Mouse (Mus musculus) intestine, embryonic 16.5 days (tissue): ENCODE data around the gene Serpine2. TPM values are rescaled to one million over a fixed set of nuclear protein-coding genes. Genes with fewer than 3 reads are reported as not detected.

Experiments
- ATAC-seq: fragments of 200-750 bp; cut with Nextera tagmentation; 2 replicates; pipeline ENCODE4 v1.8.0; 2017; ENCODE audit warnings: moderate TSS enrichment, moderate library complexity
- H3K27ac ChIP-seq: fragments of 300-500 bp; sonication (generic); 2 replicates; pipeline ENCODE4 v1.5.1; 2014; ENCODE audit warnings: mild to moderate bottlenecking, low read length
- H3K27me3 ChIP-seq: fragments of 300-500 bp; sonication (generic); replicated peaks from 2 replicates; pipeline ENCODE4 v1.6.1; 2014; ENCODE audit warnings: low read length, control low read depth, mixed read lengths; ENCODE audit not compliant: control insufficient read depth, insufficient read depth
- H3K36me3 ChIP-seq: fragments of 300-500 bp; sonication (generic); 2 replicates; pipeline ENCODE4 v1.6.1; 2014; ENCODE audit warnings: low read length, control low read depth; ENCODE audit not compliant: control insufficient read depth, insufficient read depth
- H3K4me1 ChIP-seq: fragments of 300-500 bp; sonication (generic); 2 replicates; pipeline ENCODE4 v1.6.1; 2014; ENCODE audit warnings: low read length, control low read depth, mixed read lengths; ENCODE audit not compliant: control insufficient read depth, insufficient read depth
- H3K4me2 ChIP-seq: fragments of 300-500 bp; sonication (generic); 2 replicates; pipeline ENCODE4 v1.6.1; 2014; ENCODE audit warnings: low read depth, low read length, control low read depth
- H3K4me3 ChIP-seq: fragments of 300-500 bp; sonication (generic); 2 replicates; pipeline ENCODE4 v1.5.1; 2014; ENCODE audit warnings: mild to moderate bottlenecking, low read length
- H3K9ac ChIP-seq: fragments of 300-500 bp; sonication (generic); 2 replicates; pipeline ENCODE4 v1.6.1; 2014; ENCODE audit warnings: low read depth, low read length
- H3K9me3 ChIP-seq: fragments of 300-500 bp; sonication (generic); 2 replicates; pipeline ENCODE4 v1.6.1; 2016; ENCODE audit warnings: low read length, control low read depth; ENCODE audit not compliant: control insufficient read depth
- WGBS: fragments of 180-500 bp; shearing (Covaris S2); extraction: QIAGEN DNeasy Blood & Tissue Kit; methylation state at CpG from one replicate; pipeline ENCODE4 v1.1.7; 2014; 5-methylcytosine and 5-hydroxymethylcytosine counted together
- polyA plus RNA-seq: library from polyadenylated mRNA; unstranded; fragments of >200 nt; fragmentation: Nextera tagmentation; extraction: Ambion mirVana; gene quantifications from 2 replicates; pipeline ENCODE4 v1.2.1, GENCODE M21; 2015

The Serpine2 gene
- polyA plus RNA-seq, result 71.1 and 78.1 TPM in 2 replicates

DNA sequence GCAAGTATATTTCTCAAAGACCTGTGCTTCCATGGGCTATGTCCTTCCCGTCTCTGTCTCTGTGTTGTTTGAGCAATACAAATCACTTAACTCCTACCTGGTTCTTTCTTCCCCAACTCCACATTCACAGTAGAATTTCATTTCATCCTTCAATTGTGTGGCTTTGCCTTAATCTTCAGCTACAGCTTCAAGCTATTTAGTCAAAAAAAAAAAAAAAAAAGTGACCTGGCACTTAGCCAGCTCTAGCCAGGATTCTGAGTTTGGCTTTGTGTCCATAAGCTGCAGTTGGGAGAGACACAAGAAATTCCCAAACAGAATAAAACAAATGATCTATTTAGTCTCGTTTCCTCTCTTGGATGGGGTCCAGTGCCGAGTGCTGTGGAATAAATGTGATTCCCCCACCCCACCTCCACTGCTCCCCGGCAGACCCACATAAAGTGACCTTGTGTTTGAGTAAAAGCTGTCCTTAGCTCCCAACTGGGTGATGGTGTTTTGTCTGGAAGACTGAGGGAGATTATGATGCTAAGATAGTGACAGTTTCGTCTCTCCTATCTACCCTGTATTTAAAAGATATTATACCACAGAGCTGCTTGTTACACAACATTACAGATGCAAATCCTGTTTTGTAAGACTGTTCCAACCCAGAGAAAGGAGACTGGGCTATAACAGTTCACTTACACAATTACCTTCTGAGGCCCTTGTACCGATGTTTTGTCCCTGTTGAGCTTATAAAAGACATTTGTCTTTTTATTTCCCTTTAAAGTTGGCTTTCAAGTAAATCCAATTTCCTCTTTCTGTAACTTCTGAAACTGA lies at the start of gene Serpine2:
TSS of gene Serpine2 (minus strand) at position 51 of the 813 bp plus-strand sequence.
- Histone ChIP-seq H3K27ac (peak within 1 kb of the TSS; percentile 15; the same call in 1 of the 2 replicates), H3K4me1 (peaks cover 19% of the 10 kb centered on the region), H3K27me3 (no peaks in the 10 kb centered on the region), H3K9ac (no peak within 1 kb of the TSS), H3K4me2 (0 out of 2 replicates have a peak within 1 kb of the TSS, but pooled peaks have one; percentile 0), H3K36me3 (no peaks in the 10 kb centered on the region), H3K9me3 (no peaks in the 10 kb centered on the region), H3K4me3 (no peak within 1 kb of the TSS)
- 24% methylated on average over 6 of the region's 6 CpGs for WGBS
- ATAC-seq, result no peak

- Histone ChIP-seq H3K9me3 (no peaks in the 10 kb centered on the region), H3K4me2 (no peak overlapping the region), H3K4me1 (no peaks in the 10 kb centered on the region), H3K9ac (no peak overlapping the region), H3K27me3 (no peaks in the 10 kb centered on the region), H3K4me3 (no peak overlapping the region), H3K36me3 (no peaks in the 10 kb centered on the region), H3K27ac (no peak overlapping the region)
- 59% methylated on average over 4 of the region's 4 CpGs for WGBS
- no peak for ATAC-seq
Observed at GRCm38 (mm10) chr1:79907811-79908210, 46.8 kb upstream of the Serpine2 start.

- H3K9ac ChIP-seq, result no peak overlapping the region
- no peaks in the 10 kb centered on the region for H3K4me1 ChIP-seq
- no peaks in the 10 kb centered on the region for H3K9me3 ChIP-seq
- H3K36me3 ChIP-seq, result no peaks in the 10 kb centered on the region
- H3K4me2 ChIP-seq, result no peak overlapping the region
- no peak overlapping the region for H3K27ac ChIP-seq
- WGBS, result 34% methylated on average over 3 of the region's 3 CpGs
- no peaks in the 10 kb centered on the region for H3K27me3 ChIP-seq
- ATAC-seq, result no peak
- H3K4me3 ChIP-seq, result no peak overlapping the region
Observed at GRCm38 (mm10) chr1:79905241-79905640, 44.3 kb upstream of the Serpine2 start.

GRCm38 (mm10) chr1:79902901-79903300 lies 41.9 kb upstream of the Serpine2 start:
- H3K9ac ChIP-seq, result no peak overlapping the region
- no peaks in the 10 kb centered on the region for H3K4me1 ChIP-seq
- no peak overlapping the region for H3K4me2 ChIP-seq
- no peaks in the 10 kb centered on the region for H3K36me3 ChIP-seq
- no peaks in the 10 kb centered on the region for H3K27me3 ChIP-seq
- no peaks in the 10 kb centered on the region for H3K9me3 ChIP-seq
- no peak for ATAC-seq
- WGBS, result 74% methylated on average over 2 of the region's 2 CpGs
- no peak overlapping the region for H3K27ac ChIP-seq
- no peak overlapping the region for H3K4me3 ChIP-seq

GRCm38 (mm10) chr1:79882648-79883047 lies 21.7 kb upstream of the Serpine2 start:
- H3K4me1 ChIP-seq, result no peaks in the 10 kb centered on the region
- no peaks in the 10 kb centered on the region for H3K36me3 ChIP-seq
- H3K4me3 ChIP-seq, result no peak overlapping the region
- H3K27me3 ChIP-seq, result no peaks in the 10 kb centered on the region
- H3K27ac ChIP-seq, result no peak overlapping the region
- no peak for ATAC-seq
- no peaks in the 10 kb centered on the region for H3K9me3 ChIP-seq
- WGBS, result 42% methylated on average over 3 of the region's 3 CpGs
- H3K9ac ChIP-seq, result no peak overlapping the region
- no peak overlapping the region for H3K4me2 ChIP-seq

DNA sequence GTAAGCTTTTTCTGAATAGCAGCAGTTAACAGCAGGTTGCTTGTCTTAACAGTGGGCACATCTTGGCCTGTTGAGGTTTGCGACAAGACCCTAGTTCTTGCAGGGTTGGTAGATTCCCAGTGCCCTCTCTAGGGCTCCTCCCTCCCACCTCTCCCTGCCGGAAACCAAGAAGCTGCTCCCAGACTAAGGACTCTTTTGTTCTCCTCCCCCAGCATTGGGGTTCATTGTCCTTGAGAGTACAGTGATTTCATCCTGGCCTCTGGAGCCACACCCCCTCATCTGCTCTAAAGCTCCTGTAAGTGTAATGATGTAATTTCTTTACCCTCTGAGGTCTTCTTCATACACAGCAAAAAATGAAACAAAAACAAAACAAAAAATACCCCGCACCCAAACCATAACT lies 13.8 kb upstream of the Serpine2 start:
- no peak overlapping the region for H3K27ac ChIP-seq
- peak; percentile 59; the same call in 1 of the 2 replicates for ATAC-seq
- H3K36me3 ChIP-seq, result no peaks in the 10 kb centered on the region
- 66% methylated on average over 3 of the region's 3 CpGs for WGBS
- no peaks in the 10 kb centered on the region for H3K4me1 ChIP-seq
- no peak overlapping the region for H3K4me3 ChIP-seq
- H3K9ac ChIP-seq, result no peak overlapping the region
- H3K27me3 ChIP-seq, result no peaks in the 10 kb centered on the region
- H3K9me3 ChIP-seq, result no peaks in the 10 kb centered on the region
- H3K4me2 ChIP-seq, result no peak overlapping the region

GRCm38 (mm10) chr1:79860411-79861039 lies 455 bp downstream of the Serpine2 start:
- Histone ChIP-seq H3K9ac (no peak overlapping the region), H3K4me1 (peaks cover 19% of the 10 kb centered on the region), H3K9me3 (no peaks in the 10 kb centered on the region), H3K27me3 (no peaks in the 10 kb centered on the region), H3K27ac (peak overlapping the region; percentile 15; the same call in 1 of the 2 replicates), H3K4me3 (no peak overlapping the region), H3K36me3 (no peaks in the 10 kb centered on the region), H3K4me2 (0 out of 2 replicates have a peak overlapping the region, but pooled peaks have one; percentile 0)
- 29% methylated on average over 12 of the region's 12 CpGs for WGBS
- 0 out of 2 replicates have a peak, but pooled peaks have one; percentile 16 for ATAC-seq

DNA sequence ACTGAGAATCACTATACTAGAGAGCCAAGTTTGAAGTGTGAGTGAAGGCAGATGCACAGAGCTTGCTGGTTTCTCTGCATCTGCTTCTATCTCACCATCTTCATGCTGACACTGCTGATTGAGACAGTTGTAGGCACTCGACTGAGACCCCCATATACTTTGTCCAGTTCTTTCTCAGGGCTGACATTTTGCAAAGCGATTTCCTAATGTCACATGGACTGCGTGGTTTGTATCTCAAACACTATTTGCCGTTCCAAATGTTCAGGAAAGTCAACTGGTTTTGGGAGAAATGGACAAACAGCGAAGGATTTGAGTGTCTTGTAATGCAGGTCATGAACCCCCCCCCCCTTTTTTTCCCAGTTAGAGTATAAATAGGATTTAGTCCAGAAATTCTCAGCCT lies 1.0 kb downstream of the Serpine2 start:
- Histone ChIP-seq H3K9ac (no peak overlapping the region), H3K27ac (no peak overlapping the region), H3K9me3 (no peaks in the 10 kb centered on the region), H3K4me3 (no peak overlapping the region), H3K27me3 (no peaks in the 10 kb centered on the region), H3K4me2 (no peak overlapping the region), H3K36me3 (no peaks in the 10 kb centered on the region), H3K4me1 (peaks cover 19% of the 10 kb centered on the region)
- 66% methylated on average over 5 of the region's 5 CpGs for WGBS
- no peak for ATAC-seq

DNA sequence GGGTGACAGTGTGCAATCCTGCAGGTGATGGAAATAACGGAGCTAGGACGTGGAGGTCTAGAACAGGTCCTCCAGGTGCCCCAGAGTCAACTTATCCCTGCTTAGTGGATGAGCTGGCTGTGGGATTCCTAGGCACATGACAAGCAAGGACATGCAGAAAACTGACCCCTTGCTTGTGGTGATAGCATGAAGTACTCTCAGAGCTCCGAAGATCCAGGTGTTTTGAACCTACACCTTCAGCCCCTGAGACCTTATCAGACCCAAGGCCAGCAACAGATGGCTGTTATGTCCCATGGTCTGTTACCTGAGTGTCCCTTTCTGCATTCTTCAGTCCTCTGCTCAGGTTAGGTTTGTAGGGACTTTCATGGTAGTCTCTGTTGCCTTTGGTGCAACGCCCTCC lies 2.0 kb downstream of the Serpine2 start:
- Histone ChIP-seq H3K4me3 (peak overlapping the region; percentile 75), H3K4me2 (peak overlapping the region; percentile 99), H3K9ac (peak overlapping the region; percentile 74), H3K9me3 (no peaks in the 10 kb centered on the region), H3K36me3 (no peaks in the 10 kb centered on the region), H3K27ac (no peak overlapping the region), H3K27me3 (no peaks in the 10 kb centered on the region), H3K4me1 (peaks cover 19% of the 10 kb centered on the region)
- 21% methylated on average over 4 of the region's 4 CpGs for WGBS
- 0 out of 2 replicates have a peak, but pooled peaks have one; percentile 4 for ATAC-seq
